ENCODE assay signal across 8 mouse cellular contexts in genomic region chr12:69583270-69583629, GRCm38 (mm10). TPM values are rescaled to one million over a fixed set of nuclear protein-coding genes. Genes with fewer than 3 reads are reported as not detected.
A peak's percentile ranks its signal among the peaks of the same experiment; 100 is the strongest.
DNase-seq lines count a peak whose midpoint lies in the region; ATAC-seq and TF ChIP-seq lines count a peak whose summit lies in the region.

No protein-coding gene starts in this region.

- 38% methylated on average over 5 of the region's 5 CpGs for WGBS in heart, embryonic 15.5 days
- WGBS in hindbrain, embryonic 10.5 days: 46% methylated on average over 5 of the region's 5 CpGs
- WGBS in midbrain, embryonic 10.5 days: 47% methylated on average over 5 of the region's 5 CpGs

- H3K27ac ChIP-seq in heart, embryonic 15.5 days: peak overlapping the region; percentile 75
- peak overlapping the region; percentile 94 for H3K27ac ChIP-seq in hindbrain, embryonic 10.5 days
- peak overlapping the region; percentile 95 for H3K27ac ChIP-seq in midbrain, embryonic 10.5 days (replicated peaks)

- ATAC-seq in heart, embryonic 15.5 days (replicated peaks; ENCODE audit: insufficient number of reproducible peaks, insufficient read depth, low FRiP score, low read depth): no peak
- no peak for ATAC-seq in G1E (ENCODE audit: extremely low read depth, insufficient number of reproducible peaks, low FRiP score, poor library complexity, severe bottlenecking)
- no peak for ATAC-seq in inflammation-experienced regulatory T-cells, adult 6 months

- DNase-seq in heart, adult 11 months: no peak
- DNase-seq in G1E (ENCODE audit: low spot score): no peak
- no peak for DNase-seq in hindbrain, embryonic 10.5 days (ENCODE audit: low spot score)
- no peak for DNase-seq in midbrain, embryonic 10.5 days (ENCODE audit: low spot score)
- DNase-seq in right cerebral cortex, postnatal 36 days (ENCODE audit: low spot score in 2 of 2): no peak
- DNase-seq in frontal cortex, adult 2 months (ENCODE audit: extremely low spot score in 1 of 2, low spot score in 1 of 2): no peak

- H3K4me1 ChIP-seq in heart, embryonic 15.5 days (replicated peaks): peaks cover 12% of the 10 kb centered on the region
- peaks cover 31% of the 10 kb centered on the region for H3K4me1 ChIP-seq in G1E (ENCODE audit: insufficient read depth, low read depth, low read length)
- peaks cover 22% of the 10 kb centered on the region for H3K4me1 ChIP-seq in hindbrain, embryonic 10.5 days (replicated peaks)
- peaks cover 20% of the 10 kb centered on the region for H3K4me1 ChIP-seq in midbrain, embryonic 10.5 days

- H3K9ac ChIP-seq in heart, embryonic 15.5 days: peak overlapping the region; percentile 67

- no peak for TF ChIP-seq CTCF in G1E (IDR thresholded peaks at IDR 0.05; ENCODE audit: low read depth, low read length)

- H3K27me3 ChIP-seq in heart, embryonic 15.5 days: no peaks in the 10 kb centered on the region
- H3K27me3 ChIP-seq in G1E (ENCODE audit: insufficient read depth, low read length): no peaks in the 10 kb centered on the region
- H3K27me3 ChIP-seq in hindbrain, embryonic 10.5 days (ENCODE audit: insufficient read depth, poor library complexity, severe bottlenecking): no peaks in the 10 kb centered on the region
- H3K27me3 ChIP-seq in midbrain, embryonic 10.5 days (ENCODE audit: low read depth, poor library complexity, severe bottlenecking): no peaks in the 10 kb centered on the region

- H3K36me3 ChIP-seq in heart, embryonic 15.5 days: peaks cover 35% of the 10 kb centered on the region
- peaks cover 62% of the 10 kb centered on the region for H3K36me3 ChIP-seq in G1E (replicated peaks)
- H3K36me3 ChIP-seq in hindbrain, embryonic 10.5 days: peaks cover 62% of the 10 kb centered on the region
- peaks cover 60% of the 10 kb centered on the region for H3K36me3 ChIP-seq in midbrain, embryonic 10.5 days

- H3K4me3 ChIP-seq in heart, embryonic 15.5 days: peak overlapping the region; percentile 71
- H3K4me3 ChIP-seq in G1E (ENCODE audit: low read depth, low read length): peak overlapping the region; percentile 84
- peak overlapping the region; percentile 94 for H3K4me3 ChIP-seq in hindbrain, embryonic 10.5 days
- H3K4me3 ChIP-seq in midbrain, embryonic 10.5 days: peak overlapping the region; percentile 82

- H3K9me3 ChIP-seq in heart, embryonic 15.5 days (replicated peaks): no peaks in the 10 kb centered on the region
- no peaks in the 10 kb centered on the region for H3K9me3 ChIP-seq in G1E (replicated peaks)
- no peaks in the 10 kb centered on the region for H3K9me3 ChIP-seq in hindbrain, embryonic 10.5 days
- no peaks in the 10 kb centered on the region for H3K9me3 ChIP-seq in midbrain, embryonic 10.5 days (replicated peaks)

- H3K4me2 ChIP-seq in heart, embryonic 15.5 days: peak overlapping the region; percentile 67

RNA-seq across cellular contexts. Expression of gene Vcpkmt, which starts 0.4 kb away (rescaled TPM):
- 15.3 and 15.9 TPM in 2 replicates for polyA plus RNA-seq in heart, embryonic 15.5 days (2015; fragmentation: Nextera tagmentation; extraction: Ambion mirVana)
- total RNA-seq in G1E (2014; fragmentation: Nextera tagmentation) (49.4 and 51.7 TPM in 2 replicates), G1E (2017) (34.8 and 35.8 TPM in 2 replicates)
- 24.3 and 25.7 TPM in 2 replicates for polyA plus RNA-seq in G1E (2012)
- polyA plus RNA-seq in hindbrain, embryonic 10.5 days (2016; fragmentation: Nextera tagmentation; extraction: Ambion mirVana): 21.3 and 24.9 TPM in 2 replicates
- polyA plus RNA-seq in midbrain, embryonic 10.5 days (2016; fragmentation: Nextera tagmentation; extraction: Ambion mirVana): 20.1 and 21.4 TPM in 2 replicates
- polyA plus RNA-seq in inflammation-experienced regulatory T-cells, adult 6 months (2017; shearing (Covaris generic)): 10 to 100 TPM; 12.5 to 22.1 (median 14.0) TPM
- polyA plus RNA-seq in frontal cortex, adult 2 months (2012; rRNA removed): 23.7 and 26.8 TPM in 2 replicates
